Mouse (Mus musculus) stomach, postnatal 0 days (tissue): ENCODE data around the gene Kirrel3. TPM values are rescaled to one million over a fixed set of nuclear protein-coding genes. Genes with fewer than 3 reads are reported as not detected.

Experiments used
- ATAC-seq: fragments of 200-750 bp; cut with Nextera tagmentation; 2 replicates; pipeline ENCODE4 v1.8.0; 2017; ENCODE audit not compliant: low FRiP score, low TSS enrichment
- DNase-seq: peaks from one replicate; pipeline ENCODE4 v3.0.0-alpha.2; 2016; ENCODE audit warnings: low spot score
- H3K27ac ChIP-seq: fragments of 300-500 bp; sonication (generic); replicated peaks from 2 replicates; pipeline ENCODE4 v1.5.1; 2014; ENCODE audit warnings: mild to moderate bottlenecking, control low read depth
- H3K27me3 ChIP-seq: fragments of 300-500 bp; sonication (generic); 2 replicates; pipeline ENCODE4 v1.6.1; 2014; ENCODE audit warnings: low read length; ENCODE audit not compliant: control insufficient read depth, insufficient read depth
- H3K36me3 ChIP-seq: fragments of 300-500 bp; sonication (generic); 2 replicates; pipeline ENCODE4 v1.6.1; 2014; ENCODE audit warnings: low read length, mixed read lengths; ENCODE audit not compliant: control insufficient read depth, insufficient read depth
- H3K4me1 ChIP-seq: fragments of 300-500 bp; sonication (generic); replicated peaks from 2 replicates; pipeline ENCODE4 v1.6.1; 2014; ENCODE audit warnings: antibody characterized with exemption; ENCODE audit not compliant: control insufficient read depth, insufficient read depth
- H3K4me2 ChIP-seq: fragments of 300-500 bp; sonication (generic); replicated peaks from 2 replicates; pipeline ENCODE4 v1.6.1; 2014; ENCODE audit warnings: low read depth, mild to moderate bottlenecking, control low read depth, moderate library complexity
- H3K4me3 ChIP-seq: fragments of 300-500 bp; sonication (generic); 2 replicates; pipeline ENCODE4 v1.5.1; 2014; ENCODE audit warnings: low read depth, low read length, control low read depth
- H3K9ac ChIP-seq: fragments of 300-500 bp; sonication (generic); 2 replicates; pipeline ENCODE4 v1.6.1; 2014; ENCODE audit warnings: mild to moderate bottlenecking, low read length, control low read depth, mixed read lengths
- H3K9me3 ChIP-seq: fragments of 300-500 bp; sonication (generic); 2 replicates; pipeline ENCODE4 v1.6.1; 2016; ENCODE audit warnings: low read length; ENCODE audit not compliant: control insufficient read depth
- CTCF ChIP-seq: IDR thresholded peaks from 2 replicates; pipeline ENCODE4 v1.5.1; 2016; ENCODE audit warnings: antibody characterized with exemption, low read depth, mild to moderate bottlenecking, moderate library complexity
- EP300 ChIP-seq: optimal IDR thresholded peaks from 2 replicates; pipeline ENCODE3; 2016; ENCODE audit warnings: antibody characterized with exemption
- WGBS: fragments of 180-500 bp; shearing (Covaris S2); extraction: QIAGEN DNeasy Blood & Tissue Kit; methylation state at CpG from one replicate; pipeline ENCODE4 v1.1.7; 2014; 5-methylcytosine and 5-hydroxymethylcytosine counted together
- polyA plus RNA-seq: library from polyadenylated mRNA; unstranded; fragments of >200 nt; fragmentation: Nextera tagmentation; extraction: Ambion mirVana; gene quantifications from 2 replicates; pipeline ENCODE4 v1.2.1, GENCODE M21; 2015

Kirrel3 gene
- polyA plus RNA-seq, 1 experiment from 2014 or later: 1.4 TPM

- no peak overlapping the region for H3K4me3 ChIP-seq
- H3K9ac ChIP-seq: no peak overlapping the region
- no peaks in the 10 kb centered on the region for H3K4me1 ChIP-seq
- TF ChIP-seq CTCF: no peak
- no peak for TF ChIP-seq EP300
- no peaks in the 10 kb centered on the region for H3K27me3 ChIP-seq
- peaks cover 3% of the 10 kb centered on the region; the same call in 1 of the 2 replicates for H3K36me3 ChIP-seq
- no peak for DNase-seq
- no peaks in the 10 kb centered on the region for H3K9me3 ChIP-seq
- no peak overlapping the region for H3K27ac ChIP-seq
- no peak for ATAC-seq
- H3K4me2 ChIP-seq: no peak overlapping the region
- 89% methylated on average over 4 of the region's 4 CpGs for WGBS
Observed at GRCm38 (mm10) chr9:35051666-35052065, 566.0 kb downstream of the Kirrel3 start.

- H3K27ac ChIP-seq: no peak overlapping the region
- H3K4me3 ChIP-seq: no peak overlapping the region
- WGBS: 96% methylated on average over 4 of the region's 4 CpGs
- no peaks in the 10 kb centered on the region for H3K27me3 ChIP-seq
- no peaks in the 10 kb centered on the region; the same call in 1 of the 2 replicates for H3K36me3 ChIP-seq
- ATAC-seq (no peak), DNase-seq (no peak)
- no peaks in the 10 kb centered on the region for H3K9me3 ChIP-seq
- H3K4me2 ChIP-seq: no peak overlapping the region
- TF ChIP-seq CTCF (no peak), EP300 (no peak)
- H3K4me1 ChIP-seq: no peaks in the 10 kb centered on the region
- no peak overlapping the region for H3K9ac ChIP-seq
Observed at GRCm38 (mm10) chr9:35052671-35053070, 567.0 kb downstream of the Kirrel3 start.

GRCm38 (mm10) chr9:35053081-35053480, 567.4 kb downstream of the Kirrel3 start:
- WGBS: 94% methylated on average over 16 of the region's 16 CpGs
- no peaks in the 10 kb centered on the region; the same call in 1 of the 2 replicates for H3K36me3 ChIP-seq

DNA sequence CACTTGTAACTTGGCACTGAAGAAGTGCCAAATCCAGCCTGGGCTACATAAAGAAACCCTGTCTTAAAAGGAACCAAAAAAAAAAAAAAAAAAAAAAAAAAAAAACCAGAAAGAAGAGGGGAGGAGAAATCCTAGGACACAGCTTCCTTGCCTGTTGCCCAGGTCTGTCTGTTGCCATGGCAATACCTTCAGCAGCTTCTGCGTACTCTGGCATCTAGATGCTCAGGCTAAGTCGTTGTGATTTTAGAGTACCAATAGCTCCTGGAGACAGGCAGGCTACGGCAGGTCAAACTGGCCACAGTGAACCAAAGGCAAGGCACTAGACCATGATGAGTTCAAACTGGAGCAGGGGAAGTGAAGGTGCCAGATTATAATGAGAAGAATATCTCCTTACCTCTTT, 568.0 kb downstream of the Kirrel3 start:
- no peak overlapping the region for H3K9ac ChIP-seq
- no peak for ATAC-seq
- TF ChIP-seq CTCF (no peak), EP300 (no peak)
- DNase-seq: no peak
- H3K27ac ChIP-seq: no peak overlapping the region
- H3K4me2 ChIP-seq: no peak overlapping the region
- no peaks in the 10 kb centered on the region for H3K27me3 ChIP-seq
- no peaks in the 10 kb centered on the region; the same call in 1 of the 2 replicates for H3K4me1 ChIP-seq
- no peaks in the 10 kb centered on the region; the same call in 1 of the 2 replicates for H3K36me3 ChIP-seq
- no peaks in the 10 kb centered on the region for H3K9me3 ChIP-seq
- WGBS: 88% methylated on average over 3 of the region's 3 CpGs
- H3K4me3 ChIP-seq: no peak overlapping the region

More at GRCm38 (mm10) chr9:35053081-35053480, 567.4 kb downstream of the Kirrel3 start:
- Histone ChIP-seq H3K9ac (no peak overlapping the region), H3K9me3 (no peaks in the 10 kb centered on the region), H3K4me1 (no peaks in the 10 kb centered on the region), H3K4me2 (no peak overlapping the region), H3K4me3 (no peak overlapping the region), H3K27ac (no peak overlapping the region), H3K27me3 (no peaks in the 10 kb centered on the region)
- no peak for TF ChIP-seq EP300
- no peak for TF ChIP-seq CTCF
- DNase-seq (no peak), ATAC-seq (no peak)

- no peak overlapping the region for H3K4me2 ChIP-seq
- TF ChIP-seq EP300: no peak
- no peak for TF ChIP-seq CTCF
- H3K27ac ChIP-seq: no peak overlapping the region
- no peaks in the 10 kb centered on the region for H3K27me3 ChIP-seq
- ATAC-seq (no peak), DNase-seq (no peak)
- H3K9me3 ChIP-seq: no peaks in the 10 kb centered on the region
- no peak overlapping the region for H3K4me3 ChIP-seq
- H3K36me3 ChIP-seq: no peaks in the 10 kb centered on the region; the same call in 1 of the 2 replicates
- H3K9ac ChIP-seq: no peak overlapping the region
- 88% methylated on average over 11 of the region's 11 CpGs for WGBS
- no peaks in the 10 kb centered on the region; the same call in 1 of the 2 replicates for H3K4me1 ChIP-seq
Observed at GRCm38 (mm10) chr9:35055528-35056330, 570.0 kb downstream of the Kirrel3 start.

DNA sequence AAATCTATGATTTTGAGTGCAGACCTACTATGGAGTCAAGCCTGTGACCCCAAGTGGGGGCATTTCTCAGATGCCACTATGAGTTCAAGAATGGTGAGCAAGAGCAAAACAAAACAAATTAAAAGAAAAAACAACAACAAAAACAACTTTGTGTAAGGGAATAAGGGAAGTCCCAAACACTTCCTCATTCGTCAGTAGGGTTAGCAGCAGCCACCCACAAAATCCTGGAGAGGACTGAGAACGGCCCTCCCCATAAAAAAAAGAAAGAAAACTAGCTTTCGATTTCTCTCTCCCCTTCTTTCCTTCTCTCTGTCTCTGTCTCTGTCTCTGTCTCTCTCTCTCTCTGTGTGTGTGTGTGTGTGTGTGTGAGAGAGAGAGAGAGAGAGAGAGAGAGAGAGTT, 570.9 kb downstream of the Kirrel3 start:
- WGBS: 84% methylated on average over 3 of the region's 3 CpGs

More for the DNA sequence above, 570.9 kb downstream of the Kirrel3 start:
- H3K4me2 ChIP-seq: no peak overlapping the region
- DNase-seq (no peak), ATAC-seq (no peak)
- peaks cover 3% of the 10 kb centered on the region for H3K4me1 ChIP-seq
- no peaks in the 10 kb centered on the region for H3K9me3 ChIP-seq
- no peak overlapping the region for H3K27ac ChIP-seq
- no peak for TF ChIP-seq EP300
- TF ChIP-seq CTCF: no peak
- no peak overlapping the region for H3K4me3 ChIP-seq
- H3K27me3 ChIP-seq: no peaks in the 10 kb centered on the region
- no peak overlapping the region for H3K9ac ChIP-seq
- H3K36me3 ChIP-seq: no peaks in the 10 kb centered on the region
